Mouse (Mus musculus) cerebellum, postnatal 4 days (tissue): ENCODE data around the gene Gm13539.

ENCODE experiments used
- DNase-seq, 2 experiments: peaks; one replicate each; pipeline ENCODE4 v3.0.0; 2022; ENCODE audit warnings: low spot score in 2 of 2, mixed read lengths in 1 of 2

Gm13539 gene

DNA sequence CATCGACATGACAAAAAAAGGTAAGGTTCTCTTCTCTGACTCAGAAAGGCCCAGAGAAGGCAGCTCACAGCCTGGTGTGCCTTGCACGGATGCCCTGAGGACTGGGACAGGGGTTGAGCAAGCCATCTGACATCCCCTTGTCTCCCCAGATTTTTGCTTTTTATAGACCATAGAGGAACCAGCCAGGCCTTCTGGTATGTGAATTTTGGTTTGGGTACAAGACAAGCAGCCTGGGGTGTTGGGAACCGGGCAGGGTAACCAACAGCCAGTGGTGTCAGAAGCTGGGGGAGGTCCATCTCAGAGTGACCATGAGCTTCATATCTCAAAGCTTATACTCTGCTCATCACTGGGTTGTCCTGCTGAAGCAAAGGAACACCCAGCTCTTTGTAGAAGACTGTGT lies 42.7 kb downstream of the Gm13539 start:
- no peak for DNase-seq

GRCm38 (mm10) chr2:25828344-25828947 lies 46.4 kb downstream of the Gm13539 start:
- DNase-seq = no peak

- DNase-seq = no peak
These were observed 48.7 kb downstream of the Gm13539 start for GRCm38 (mm10) chr2:25830786-25831185.

- DNase-seq = peak; percentile 78 to 88
These were observed 54.2 kb downstream of the Gm13539 start for GRCm38 (mm10) chr2:25836291-25836690.
